Mouse (Mus musculus): ENCODE results near the gene Prim2. TPM values are rescaled to one million over a fixed set of nuclear protein-coding genes. Genes with fewer than 3 reads are reported as not detected.

Gene Prim2
- polyA plus RNA-seq, 1 experiment: 2.5 TPM

DNA sequence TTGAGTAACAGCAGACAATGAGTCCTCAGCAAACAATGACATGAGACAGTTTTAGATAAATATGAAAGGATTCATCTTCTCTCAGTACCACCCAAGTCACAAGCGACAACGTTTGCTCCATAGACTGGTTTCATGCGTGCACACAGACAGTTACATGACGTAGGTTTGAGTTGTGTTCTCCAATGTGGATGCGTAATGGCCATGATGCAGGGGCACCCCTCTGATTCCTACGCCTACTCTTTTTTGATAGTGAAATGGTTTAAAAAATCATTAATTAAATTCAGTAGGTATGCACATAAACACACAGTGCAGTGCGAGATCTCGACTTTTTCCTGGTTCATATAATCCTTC, 174.4 kb downstream of the Prim2 start:
- Histone ChIP-seq H3K27ac (ENCODE audit: insufficient read depth, low read depth, low read length) (no peak overlapping the region), H3K36me3 (ENCODE audit: control insufficient read depth, insufficient read depth, low read length) (no peaks in the 10 kb centered on the region), H3K4me3 (ENCODE audit: low read depth, low read length) (no peak overlapping the region), H3K4me1 (ENCODE audit: control insufficient read depth, insufficient read depth, insufficient read length, low read length) (no peaks in the 10 kb centered on the region), H3K27me3 (ENCODE audit: control insufficient read depth, insufficient read depth, low read length) (no peaks in the 10 kb centered on the region)
- TF ChIP-seq POLR2A (IDR thresholded peaks at IDR 0.05; ENCODE audit: low read depth, low read length) (no peak), CTCF (IDR thresholded peaks at IDR 0.05; ENCODE audit: extremely low read depth, insufficient read length, insufficient replicate concordance, low read depth, low read length) (no peak)
- WGBS: 90% methylated on average over 8 of the region's 8 CpGs

DNA sequence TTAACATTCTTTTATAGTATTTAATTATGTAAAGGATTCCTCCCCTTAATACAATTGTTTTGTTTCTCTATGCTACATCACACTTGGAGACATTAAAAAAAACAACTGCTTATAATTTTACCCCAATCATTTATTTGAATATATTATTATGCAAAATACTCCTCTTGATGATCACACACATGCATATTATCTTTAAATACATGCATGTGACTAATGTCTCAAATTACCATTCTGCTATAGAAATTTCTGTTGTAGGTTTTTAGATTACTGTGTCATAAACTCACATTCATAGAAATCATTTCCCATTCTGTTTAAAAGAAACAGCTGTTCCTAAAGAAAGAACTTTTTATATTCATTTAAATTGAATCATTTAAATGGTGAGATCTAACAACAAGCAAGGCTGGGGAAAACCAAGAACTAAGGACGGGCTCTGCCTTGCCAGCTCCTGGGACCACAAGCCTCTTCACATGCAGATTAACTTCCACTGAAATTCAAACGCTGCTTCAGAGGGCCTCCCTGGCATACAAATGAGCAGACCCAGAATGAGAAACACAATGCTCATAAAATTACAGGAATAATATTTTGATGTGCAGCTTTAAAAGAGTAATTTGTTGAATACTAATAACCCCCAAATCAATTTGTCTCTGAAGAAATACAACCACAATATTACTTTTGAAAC, 174.9 kb downstream of the Prim2 start:
- no peak overlapping the region for H3K4me3 ChIP-seq (ENCODE audit: low read depth, low read length)
- H3K27ac ChIP-seq (ENCODE audit: insufficient read depth, low read depth, low read length): no peak overlapping the region
- H3K27me3 ChIP-seq (ENCODE audit: control insufficient read depth, insufficient read depth, low read length): no peaks in the 10 kb centered on the region
- 84% methylated on average over 2 of the region's 2 CpGs for WGBS
- H3K4me1 ChIP-seq (ENCODE audit: control insufficient read depth, insufficient read depth, insufficient read length, low read length): no peaks in the 10 kb centered on the region
- H3K36me3 ChIP-seq (ENCODE audit: control insufficient read depth, insufficient read depth, low read length): no peaks in the 10 kb centered on the region
- no peak for TF ChIP-seq POLR2A (IDR thresholded peaks at IDR 0.05; ENCODE audit: low read depth, low read length)
- TF ChIP-seq CTCF (IDR thresholded peaks at IDR 0.05; ENCODE audit: extremely low read depth, insufficient read length, insufficient replicate concordance, low read depth, low read length): no peak

DNA sequence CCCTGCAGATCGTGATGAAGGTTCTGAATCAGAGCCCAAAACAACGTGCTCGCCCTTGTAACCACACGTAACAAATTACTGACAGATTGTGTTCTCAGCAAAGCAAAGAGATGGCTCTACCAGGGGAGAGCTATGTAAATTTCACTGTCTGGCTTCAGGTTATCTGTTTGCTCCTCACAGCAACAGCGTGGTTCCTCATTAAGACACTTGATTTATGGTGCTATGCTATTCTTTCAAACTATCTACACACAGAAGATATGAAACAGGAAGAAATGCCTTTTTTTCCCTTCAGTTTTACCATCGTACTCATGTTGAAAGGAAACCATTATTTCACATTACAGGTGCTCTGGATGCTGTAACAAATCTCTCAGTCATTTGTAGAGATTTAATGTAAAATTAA, 179.4 kb downstream of the Prim2 start:
- H3K27ac ChIP-seq (ENCODE audit: insufficient read depth, low read depth, low read length): no peak overlapping the region
- TF ChIP-seq CTCF (IDR thresholded peaks at IDR 0.05; ENCODE audit: extremely low read depth, insufficient read length, insufficient replicate concordance, low read depth, low read length) (no peak), POLR2A (IDR thresholded peaks at IDR 0.05; ENCODE audit: low read depth, low read length) (no peak)
- 62% methylated on average over 6 of the region's 6 CpGs for WGBS
- no peaks in the 10 kb centered on the region for H3K4me1 ChIP-seq (ENCODE audit: control insufficient read depth, insufficient read depth, insufficient read length, low read length)
- H3K27me3 ChIP-seq (ENCODE audit: control insufficient read depth, insufficient read depth, low read length): no peaks in the 10 kb centered on the region
- H3K4me3 ChIP-seq (ENCODE audit: low read depth, low read length): no peak overlapping the region
- no peaks in the 10 kb centered on the region for H3K36me3 ChIP-seq (ENCODE audit: control insufficient read depth, insufficient read depth, low read length)

DNA sequence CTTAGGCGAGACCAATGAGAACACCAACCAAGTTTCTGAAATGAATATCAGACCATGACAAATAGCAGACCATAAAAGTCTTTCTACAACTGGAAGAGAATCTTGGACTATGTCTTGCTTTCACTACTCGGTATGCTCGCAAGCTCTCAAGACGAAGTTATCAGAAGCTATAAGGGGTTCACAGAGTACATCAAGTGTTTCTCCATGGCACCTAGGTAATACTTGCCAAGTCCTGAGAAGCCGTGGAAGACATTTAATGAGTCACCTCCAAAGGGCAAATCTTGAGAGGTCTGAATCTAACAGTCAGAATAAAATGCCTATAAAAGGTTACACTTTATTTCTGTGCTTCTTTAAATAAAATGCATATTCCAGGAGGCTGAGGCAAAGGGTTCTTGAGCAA, 181.2 kb downstream of the Prim2 start:
- Histone ChIP-seq H3K36me3 (ENCODE audit: control insufficient read depth, insufficient read depth, low read length) (no peaks in the 10 kb centered on the region), H3K4me3 (ENCODE audit: low read depth, low read length) (no peak overlapping the region), H3K27ac (ENCODE audit: insufficient read depth, low read depth, low read length) (no peak overlapping the region), H3K27me3 (ENCODE audit: control insufficient read depth, insufficient read depth, low read length) (no peaks in the 10 kb centered on the region), H3K4me1 (ENCODE audit: control insufficient read depth, insufficient read depth, insufficient read length, low read length) (no peaks in the 10 kb centered on the region)
- WGBS: 91% methylated on average over 5 of the region's 5 CpGs
- no peak for TF ChIP-seq CTCF (IDR thresholded peaks at IDR 0.05; ENCODE audit: extremely low read depth, insufficient read length, insufficient replicate concordance, low read depth, low read length)
- TF ChIP-seq POLR2A (IDR thresholded peaks at IDR 0.05; ENCODE audit: low read depth, low read length): no peak

DNA sequence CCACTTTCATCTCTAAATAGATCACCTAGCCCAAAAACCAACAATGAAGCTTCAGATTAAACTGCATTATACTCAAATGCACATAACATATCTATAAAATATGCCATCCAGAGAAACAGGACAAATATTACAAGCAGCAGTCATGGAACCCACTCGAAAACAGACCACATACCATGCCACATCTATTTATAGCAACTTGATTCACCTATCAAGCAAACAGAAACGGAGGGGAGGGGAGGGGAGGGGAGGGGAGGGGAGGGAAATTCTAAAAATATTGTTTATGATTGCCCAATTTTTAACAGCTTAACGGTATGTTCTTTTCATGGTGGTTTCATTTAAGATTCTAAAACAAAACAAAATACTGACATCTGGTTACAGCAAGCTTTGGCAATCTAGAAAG, 185.8 kb downstream of the Prim2 start:
- Histone ChIP-seq H3K4me1 (ENCODE audit: control insufficient read depth, insufficient read depth, insufficient read length, low read length) (no peaks in the 10 kb centered on the region), H3K4me3 (ENCODE audit: low read depth, low read length) (no peak overlapping the region), H3K27ac (ENCODE audit: insufficient read depth, low read depth, low read length) (no peak overlapping the region), H3K36me3 (ENCODE audit: control insufficient read depth, insufficient read depth, low read length) (no peaks in the 10 kb centered on the region), H3K27me3 (ENCODE audit: control insufficient read depth, insufficient read depth, low read length) (no peaks in the 10 kb centered on the region)
- 57% methylated on average over 3 of the region's 3 CpGs for WGBS
- no peak for TF ChIP-seq CTCF (IDR thresholded peaks at IDR 0.05; ENCODE audit: extremely low read depth, insufficient read length, insufficient replicate concordance, low read depth, low read length)
- TF ChIP-seq POLR2A (IDR thresholded peaks at IDR 0.05; ENCODE audit: low read depth, low read length): no peak

DNA sequence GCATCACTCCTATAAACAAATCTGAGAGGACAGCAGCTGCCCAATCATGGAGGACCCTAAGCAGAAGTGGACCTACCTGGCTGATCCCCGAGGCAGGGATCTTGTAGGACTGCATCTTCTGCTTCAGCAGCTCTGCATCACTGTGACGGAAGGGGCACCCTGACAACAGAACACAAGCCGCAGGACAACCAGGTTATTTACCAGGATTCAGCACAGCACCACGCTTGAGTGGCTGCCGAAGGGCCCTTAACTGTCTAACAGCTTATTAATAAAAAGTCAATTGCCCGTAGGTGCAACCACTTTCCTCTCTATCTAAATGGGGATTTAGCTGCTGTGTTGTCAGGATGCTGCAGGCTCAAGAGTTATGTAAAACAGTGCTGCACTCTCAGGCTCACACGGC, 189.2 kb downstream of the Prim2 start:
- no peak for TF ChIP-seq POLR2A (IDR thresholded peaks at IDR 0.05; ENCODE audit: low read depth, low read length)
- TF ChIP-seq CTCF (IDR thresholded peaks at IDR 0.05; ENCODE audit: extremely low read depth, insufficient read length, insufficient replicate concordance, low read depth, low read length): no peak
- Histone ChIP-seq H3K27ac (ENCODE audit: insufficient read depth, low read depth, low read length) (no peak overlapping the region), H3K27me3 (ENCODE audit: control insufficient read depth, insufficient read depth, low read length) (no peaks in the 10 kb centered on the region), H3K36me3 (ENCODE audit: control insufficient read depth, insufficient read depth, low read length) (no peaks in the 10 kb centered on the region), H3K4me1 (ENCODE audit: control insufficient read depth, insufficient read depth, insufficient read length, low read length) (no peaks in the 10 kb centered on the region), H3K4me3 (ENCODE audit: low read depth, low read length) (no peak overlapping the region)
- 96% methylated on average over 7 of the region's 7 CpGs for WGBS

DNA sequence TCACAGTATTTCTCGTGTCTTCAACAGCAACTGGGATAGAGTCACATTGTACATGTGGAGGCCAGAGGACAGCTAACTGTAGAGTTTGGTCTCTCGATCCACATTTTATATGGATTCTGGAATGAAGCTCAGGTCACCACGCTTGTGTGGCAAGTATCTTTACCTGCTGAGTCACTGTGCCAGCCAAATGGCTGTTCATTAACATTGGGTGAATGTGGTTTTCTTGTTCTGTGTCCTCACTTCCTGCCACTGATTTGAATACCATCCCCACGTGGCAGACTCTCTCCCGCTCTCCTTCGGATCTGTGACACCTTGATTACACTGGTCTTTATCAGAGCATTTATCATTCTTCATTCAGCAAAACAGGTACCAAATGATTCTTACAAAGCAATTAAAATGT, 198.5 kb downstream of the Prim2 start:
- TF ChIP-seq POLR2A (IDR thresholded peaks at IDR 0.05; ENCODE audit: low read depth, low read length): no peak
- TF ChIP-seq CTCF (IDR thresholded peaks at IDR 0.05; ENCODE audit: extremely low read depth, insufficient read length, insufficient replicate concordance, low read depth, low read length): no peak
- no peak overlapping the region for H3K27ac ChIP-seq (ENCODE audit: insufficient read depth, low read depth, low read length)
- no peak overlapping the region for H3K4me3 ChIP-seq (ENCODE audit: low read depth, low read length)
- no peaks in the 10 kb centered on the region for H3K36me3 ChIP-seq (ENCODE audit: control insufficient read depth, insufficient read depth, low read length)
- 85% methylated on average over 6 of the region's 6 CpGs for WGBS
- no peaks in the 10 kb centered on the region for H3K4me1 ChIP-seq (ENCODE audit: control insufficient read depth, insufficient read depth, insufficient read length, low read length)
- H3K27me3 ChIP-seq (ENCODE audit: control insufficient read depth, insufficient read depth, low read length): no peaks in the 10 kb centered on the region

All from small intestine, adult 2 months (tissue).